Mouse (Mus musculus): ENCODE measurements around the gene Golga7b.

GRCm38 (mm10) chr19:42312191-42312590 lies 64.8 kb downstream of the Golga7b start:
- TF ChIP-seq EP300 (IDR thresholded peaks at IDR 0.05; ENCODE audit: insufficient read depth, low read depth, low read length) (no peak), CTCF (IDR thresholded peaks at IDR 0.05) (no peak)

All from heart, adult 2 months (tissue).